Mouse (Mus musculus) lung, adult 2 months (tissue): ENCODE measurements around the gene Fbln2. TPM values are rescaled to one million over a fixed set of nuclear protein-coding genes. Genes with fewer than 3 reads are reported as not detected.

Experiments
- DNase-seq: peaks from one replicate; pipeline ENCODE4 v3.0.0; 2022
- H3K4me1 ChIP-seq: fragments of 200-500 bp; 2 replicates; pipeline ENCODE4 v1.6.1; 2011; ENCODE audit warnings: low read length; ENCODE audit not compliant: control insufficient read depth, insufficient read depth
- H3K4me3 ChIP-seq: fragments of 200-500 bp; replicated peaks from 2 replicates; pipeline ENCODE3; 2011; ENCODE audit warnings: low read depth, mild to moderate bottlenecking, control low read depth, low read length; ENCODE audit errors: extremely low read depth
- CTCF ChIP-seq: fragments of 200-500 bp; IDR thresholded peaks from 2 replicates; pipeline ENCODE4 v1.5.1; 2011; ENCODE audit warnings: mild to moderate bottlenecking, low read length, control low read depth; ENCODE audit not compliant: insufficient read depth
- POLR2A ChIP-seq: fragments of 200-500 bp; IDR thresholded peaks from 2 replicates; pipeline ENCODE4 v1.6.1; 2011; ENCODE audit warnings: low read depth, mild to moderate bottlenecking, control low read depth, low read length, borderline replicate concordance; ENCODE audit errors: extremely low read depth
- WGBS: fragments of 180-500 bp; shearing (Covaris S2); methylation state at CpG from one replicate; pipeline ENCODE4 v1.1.7; 2018; 5-methylcytosine and 5-hydroxymethylcytosine counted together
- polyA plus RNA-seq: library from polyadenylated mRNA; depleted of rRNA; stranded (reverse); fragments of >200 nt; gene quantifications from 2 replicates; pipeline ENCODE4 v1.2.3, GENCODE M21; 2012

The Fbln2 gene
- polyA plus RNA-seq, 1 experiment, result 88.3 TPM

- Histone ChIP-seq H3K4me3 (no peak overlapping the region), H3K4me1 (no peaks in the 10 kb centered on the region)
- no peak for TF ChIP-seq POLR2A
- no peak for TF ChIP-seq CTCF
- 37% methylated on average over 3 of the region's 3 CpGs for WGBS
- no peak for DNase-seq
These were observed 8.8 kb downstream of the Fbln2 start for GRCm38 (mm10) chr6:91221094-91221493.

GRCm38 (mm10) chr6:91222694-91223346 is 10.6 kb downstream of the Fbln2 start:
- Histone ChIP-seq H3K4me1 (no peaks in the 10 kb centered on the region), H3K4me3 (no peak overlapping the region)
- no peak for TF ChIP-seq CTCF
- TF ChIP-seq POLR2A, result no peak
- no peak for DNase-seq
- 58% methylated on average over 10 of the region's 10 CpGs for WGBS

GRCm38 (mm10) chr6:91224939-91225338 is 12.7 kb downstream of the Fbln2 start:
- Histone ChIP-seq H3K4me3 (no peak overlapping the region), H3K4me1 (no peaks in the 10 kb centered on the region)
- no peak for TF ChIP-seq CTCF
- no peak for TF ChIP-seq POLR2A
- 32% methylated on average over 6 of the region's 6 CpGs for WGBS
- no peak for DNase-seq

GRCm38 (mm10) chr6:91225346-91225745 is 13.1 kb downstream of the Fbln2 start:
- H3K4me1 ChIP-seq, result no peaks in the 10 kb centered on the region
- 54% methylated on average over 4 of the region's 4 CpGs for WGBS
- no peak for DNase-seq
- no peak overlapping the region for H3K4me3 ChIP-seq
- no peak for TF ChIP-seq CTCF
- TF ChIP-seq POLR2A, result no peak

- TF ChIP-seq CTCF, result no peak
- no peak for TF ChIP-seq POLR2A
- H3K4me1 ChIP-seq, result no peaks in the 10 kb centered on the region
- 68% methylated on average over 1 of the region's 1 CpGs for WGBS
- DNase-seq, result no peak
- H3K4me3 ChIP-seq, result no peak overlapping the region
These were observed 13.8 kb downstream of the Fbln2 start for GRCm38 (mm10) chr6:91226058-91226457.

- no peak overlapping the region for H3K4me3 ChIP-seq
- 45% methylated on average over 4 of the region's 4 CpGs for WGBS
- TF ChIP-seq CTCF (no peak), POLR2A (no peak)
- DNase-seq, result no peak
- no peaks in the 10 kb centered on the region for H3K4me1 ChIP-seq
These were observed 16.7 kb downstream of the Fbln2 start for GRCm38 (mm10) chr6:91228980-91229379.

GRCm38 (mm10) chr6:91231000-91231399 is 18.7 kb downstream of the Fbln2 start:
- Histone ChIP-seq H3K4me1 (no peaks in the 10 kb centered on the region), H3K4me3 (no peak overlapping the region)
- TF ChIP-seq POLR2A (no peak), CTCF (no peak)
- WGBS, result 93% methylated on average over 5 of the region's 5 CpGs
- no peak for DNase-seq

- DNase-seq, result no peak
- Histone ChIP-seq H3K4me1 (no peaks in the 10 kb centered on the region), H3K4me3 (no peak overlapping the region)
- TF ChIP-seq POLR2A, result no peak
- TF ChIP-seq CTCF, result no peak
- 78% methylated on average over 4 of the region's 4 CpGs for WGBS
These were observed 19.3 kb downstream of the Fbln2 start for GRCm38 (mm10) chr6:91231523-91231922.

GRCm38 (mm10) chr6:91233011-91233410 is 20.8 kb downstream of the Fbln2 start:
- WGBS, result 77% methylated on average over 12 of the region's 12 CpGs
- no peaks in the 10 kb centered on the region for H3K4me1 ChIP-seq
- no peak for DNase-seq
- TF ChIP-seq POLR2A, result no peak
- no peak for TF ChIP-seq CTCF
- H3K4me3 ChIP-seq, result no peak overlapping the region

- WGBS, result 69% methylated on average over 10 of the region's 10 CpGs
- no peak for TF ChIP-seq CTCF
These were observed 21.3 kb downstream of the Fbln2 start for GRCm38 (mm10) chr6:91233424-91234015.

More at GRCm38 (mm10) chr6:91233424-91234015, 21.3 kb downstream of the Fbln2 start:
- DNase-seq, result no peak
- Histone ChIP-seq H3K4me1 (no peaks in the 10 kb centered on the region), H3K4me3 (no peak overlapping the region)
